Comparison of ENCODE assay signal across 7 mouse cellular contexts in genomic region chr5:135879449-135880158, GRCm38 (mm10). TPM values are rescaled to one million over a fixed set of nuclear protein-coding genes. Genes with fewer than 3 reads are reported as not detected.
DNase-seq lines count a peak whose midpoint lies in the region; ATAC-seq and TF ChIP-seq lines count a peak whose summit lies in the region.

No protein-coding gene starts in this region.

- H3K4me3 ChIP-seq in liver, embryonic 11.5 days (ENCODE audit: low read depth, low read length): no peak overlapping the region
- no peak overlapping the region for H3K4me3 ChIP-seq in intestine, postnatal 0 days (ENCODE audit: low read depth, low read length)
- peak overlapping the region; percentile 48 for H3K4me3 ChIP-seq in megakaryocyte, embryonic 14.5 days (replicated peaks)

- H3K9me3 ChIP-seq in liver, embryonic 11.5 days (ENCODE audit: control insufficient read depth, low read length): no peaks in the 10 kb centered on the region
- H3K9me3 ChIP-seq in intestine, postnatal 0 days (ENCODE audit: control insufficient read depth): no peaks in the 10 kb centered on the region
- no peaks in the 10 kb centered on the region for H3K9me3 ChIP-seq in megakaryocyte, embryonic 14.5 days

- 59% methylated on average over 13 of the region's 13 CpGs for WGBS in liver, embryonic 11.5 days
- WGBS in intestine, postnatal 0 days: 26% methylated on average over 13 of the region's 13 CpGs

- no peak overlapping the region for H3K9ac ChIP-seq in liver, embryonic 11.5 days (ENCODE audit: low read depth, low read length)
- no peak overlapping the region for H3K9ac ChIP-seq in intestine, postnatal 0 days (ENCODE audit: low read depth, low read length)

- ATAC-seq in liver, embryonic 11.5 days (replicated peaks; ENCODE audit: low FRiP score): no peak
- peak; percentile 21; the same call in 1 of the 2 replicates for ATAC-seq in intestine, postnatal 0 days

- TF ChIP-seq CTCF in intestine, postnatal 0 days (IDR thresholded peaks at IDR 0.05; ENCODE audit: low read depth): no peak

- H3K36me3 ChIP-seq in liver, embryonic 11.5 days (ENCODE audit: control insufficient read depth, insufficient read depth, low read length): no peaks in the 10 kb centered on the region
- H3K36me3 ChIP-seq in intestine, postnatal 0 days (ENCODE audit: control insufficient read depth, insufficient read depth): no peaks in the 10 kb centered on the region
- H3K36me3 ChIP-seq in megakaryocyte, embryonic 14.5 days (replicated peaks; ENCODE audit: low read length): no peaks in the 10 kb centered on the region

- H3K27ac ChIP-seq in liver, embryonic 11.5 days (ENCODE audit: low read depth, low read length): no peak overlapping the region
- H3K27ac ChIP-seq in intestine, postnatal 0 days (ENCODE audit: low read depth, low read length): no peak overlapping the region

- H3K4me2 ChIP-seq in liver, embryonic 11.5 days: no peak overlapping the region
- H3K4me2 ChIP-seq in intestine, postnatal 0 days (replicated peaks; ENCODE audit: low read depth): no peak overlapping the region

- peak; percentile 32 for DNase-seq in liver
- DNase-seq in liver, embryonic 11.5 days (ENCODE audit: low spot score): no peak
- DNase-seq in adrenal gland, postnatal 14 days: peak; percentile 93
- peak; percentile 78 for DNase-seq in gastrocnemius, postnatal 10 days
- DNase-seq in natural killer cell, adult 2 months (ENCODE audit: low spot score in 2 of 2): no peak

- H3K27me3 ChIP-seq in liver, embryonic 11.5 days (replicated peaks; ENCODE audit: control insufficient read depth, insufficient read depth, low read length): no peaks in the 10 kb centered on the region; the same call in 1 of the 2 replicates
- 0 out of 2 replicates have a peak, but pooled peaks cover 2% of the 10 kb centered on the region for H3K27me3 ChIP-seq in intestine, postnatal 0 days (replicated peaks; ENCODE audit: control insufficient read depth, insufficient read depth, low read length)
- peaks cover 30% of the 10 kb centered on the region for H3K27me3 ChIP-seq in megakaryocyte, embryonic 14.5 days (replicated peaks)

- 0 out of 2 replicates have a peak, but pooled peaks cover 3% of the 10 kb centered on the region for H3K4me1 ChIP-seq in liver, embryonic 11.5 days (replicated peaks; ENCODE audit: control insufficient read depth, insufficient read depth, low read length)
- H3K4me1 ChIP-seq in intestine, postnatal 0 days (replicated peaks; ENCODE audit: control insufficient read depth, insufficient read depth, low read length): peaks cover 5% of the 10 kb centered on the region; the same call in 1 of the 2 replicates
- peaks cover 28% of the 10 kb centered on the region for H3K4me1 ChIP-seq in megakaryocyte, embryonic 14.5 days

RNA-seq across cellular contexts. Expression of gene Hspb1, which starts 8.1 kb away (rescaled TPM):
- 11.8 and 22.1 TPM in 2 replicates for polyA plus RNA-seq in liver, embryonic 11.5 days (2014; fragmentation: Nextera tagmentation; extraction: Ambion mirVana)
- total RNA-seq in adrenal gland, postnatal 14 days (2021): 64.7 and 97.7 TPM in 2 replicates
- 100 to 1,000 TPM; 357 to 451 TPM for total RNA-seq in gastrocnemius, postnatal 10 days (2021)
- polyA plus RNA-seq in intestine, postnatal 0 days (2015; fragmentation: Nextera tagmentation; extraction: Ambion mirVana): 107 and 120 TPM in 2 replicates
- 0.79 TPM in 1 of 2 replicates, not detected in the other for polyA plus RNA-seq in megakaryocyte, embryonic 14.5 days (2012; ENCODE audit: insufficient read depth, low replicate concordance)

RNA-seq across cellular contexts. Expression of gene Ywhag, which starts 54.8 kb away (rescaled TPM):
- polyA plus RNA-seq in liver, embryonic 11.5 days (2014; fragmentation: Nextera tagmentation; extraction: Ambion mirVana): 97.3 and 99.8 TPM in 2 replicates
- 462 and 482 TPM in 2 replicates for total RNA-seq in adrenal gland, postnatal 14 days (2021)
- 100 to 1,000 TPM; 302 to 322 TPM for total RNA-seq in gastrocnemius, postnatal 10 days (2021)
- 57.1 and 61.8 TPM in 2 replicates for polyA plus RNA-seq in intestine, postnatal 0 days (2015; fragmentation: Nextera tagmentation; extraction: Ambion mirVana)
- 121 and 148 TPM in 2 replicates for polyA plus RNA-seq in megakaryocyte, embryonic 14.5 days (2012; ENCODE audit: insufficient read depth, low replicate concordance)

Comparison
In these comparisons a context has a peak if more than half of its experiments do, and no peak if none do; other contexts are left out.
1. DNase-seq: peak in liver (single experiment), adrenal gland, postnatal 14 days (single experiment) and gastrocnemius, postnatal 10 days (single experiment); none in liver, embryonic 11.5 days (single experiment) and natural killer cell, adult 2 months (0 of 2).